Mouse (Mus musculus): ENCODE results near the gene Bbx. TPM values are rescaled to one million over a fixed set of nuclear protein-coding genes. Genes with fewer than 3 reads are reported as not detected.

Gene Bbx
- polyA plus RNA-seq, 1 experiment from 2014 or later = 41.0 TPM

DNA sequence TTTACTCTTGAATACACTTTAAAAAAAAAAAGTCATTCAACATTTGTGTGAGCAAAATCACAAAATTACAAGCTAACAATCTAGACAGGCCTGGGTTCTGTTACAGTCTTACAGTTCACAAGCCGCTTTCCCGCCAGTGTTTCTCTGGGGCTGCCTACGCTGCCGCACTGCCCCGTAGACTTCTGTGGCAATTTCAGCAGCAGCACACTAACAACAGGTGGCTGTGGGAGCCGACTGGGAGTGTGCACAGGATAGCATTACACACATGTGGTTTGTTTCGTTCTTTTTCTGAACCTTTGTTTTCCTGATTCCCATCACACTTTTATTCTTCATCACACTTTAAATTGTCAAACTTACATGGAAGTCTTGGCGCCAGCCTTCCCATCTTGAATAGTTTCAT, 48.6 kb downstream of the Bbx start:
- H3K4me2 ChIP-seq (replicated peaks) = no peak overlapping the region
- H3K9ac ChIP-seq = no peak overlapping the region
- WGBS = 91% methylated on average over 8 of the region's 8 CpGs
- H3K4me1 ChIP-seq = peaks cover 19% of the 10 kb centered on the region
- no peak for ATAC-seq (ENCODE audit: low FRiP score)
- H3K9me3 ChIP-seq (replicated peaks) = no peaks in the 10 kb centered on the region
- no peaks in the 10 kb centered on the region for H3K36me3 ChIP-seq
- no peak overlapping the region for H3K27ac ChIP-seq
- no peak overlapping the region for H3K4me3 ChIP-seq
- H3K27me3 ChIP-seq = no peaks in the 10 kb centered on the region

DNA sequence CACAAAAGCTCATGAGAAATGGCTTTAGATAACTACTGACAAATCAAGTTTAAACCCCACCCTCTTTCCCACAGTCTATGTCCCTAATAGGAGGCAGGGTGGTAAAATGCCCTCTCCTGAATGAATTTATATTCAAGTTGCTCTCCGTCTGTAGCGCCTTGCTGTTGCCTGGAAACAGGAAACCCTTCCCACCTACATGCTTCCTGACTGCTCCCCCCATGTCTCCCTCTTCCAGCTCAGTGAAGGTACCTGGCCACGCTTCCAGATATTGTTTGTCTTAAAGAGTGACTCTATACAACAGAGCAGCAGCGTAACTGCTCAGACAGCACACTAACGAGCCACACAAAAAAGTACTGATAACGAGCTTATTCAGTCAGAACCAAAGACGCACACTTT, 50.8 kb downstream of the Bbx start:
- no peak overlapping the region for H3K27ac ChIP-seq
- H3K9me3 ChIP-seq (replicated peaks) = no peaks in the 10 kb centered on the region
- H3K27me3 ChIP-seq = no peaks in the 10 kb centered on the region
- peaks cover 19% of the 10 kb centered on the region for H3K4me1 ChIP-seq
- H3K4me3 ChIP-seq = no peak overlapping the region
- peak overlapping the region; percentile 38 for H3K4me2 ChIP-seq (replicated peaks)
- WGBS = 30% methylated on average over 7 of the region's 7 CpGs
- no peaks in the 10 kb centered on the region for H3K36me3 ChIP-seq
- no peak overlapping the region for H3K9ac ChIP-seq
- peak; percentile 52 for ATAC-seq (ENCODE audit: low FRiP score)

DNA sequence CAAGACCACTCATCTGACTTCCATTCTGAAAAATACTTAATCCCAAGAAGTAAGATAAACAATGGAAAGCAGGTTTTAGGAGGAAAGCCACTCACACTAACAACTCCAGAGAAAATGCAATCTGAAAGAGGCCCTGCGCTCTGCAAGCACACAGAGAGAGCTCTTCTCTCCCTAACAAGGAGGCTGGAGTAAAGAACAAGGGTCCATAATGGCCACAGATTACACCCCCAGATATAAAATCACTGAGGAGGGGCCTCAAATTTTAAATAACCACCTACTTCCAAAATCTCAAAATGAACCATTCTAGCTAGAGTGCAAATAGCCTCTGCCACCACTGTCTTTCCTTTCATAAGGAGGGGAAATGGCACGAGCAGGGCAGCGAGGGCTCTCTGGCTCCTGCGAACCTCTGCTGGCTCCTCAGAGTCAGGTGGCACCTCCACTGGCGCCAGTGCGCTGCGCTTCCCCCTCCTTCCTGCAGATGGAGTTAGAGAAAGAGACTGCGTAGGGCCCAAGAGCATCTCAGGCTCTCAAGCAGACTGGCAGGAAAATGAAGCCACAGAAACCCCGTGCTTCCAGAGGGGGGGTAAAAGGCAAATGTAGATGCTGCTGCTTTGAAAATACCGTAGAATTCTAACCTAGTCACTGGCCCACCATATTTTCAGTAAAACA, 51.4 kb downstream of the Bbx start:
- WGBS = 26% methylated on average over 10 of the region's 10 CpGs
- Histone ChIP-seq H3K9me3 (replicated peaks) (no peaks in the 10 kb centered on the region), H3K27ac (no peak overlapping the region), H3K4me3 (no peak overlapping the region), H3K27me3 (no peaks in the 10 kb centered on the region), H3K9ac (no peak overlapping the region), H3K4me2 (replicated peaks) (peak overlapping the region; percentile 38), H3K36me3 (no peaks in the 10 kb centered on the region), H3K4me1 (peaks cover 19% of the 10 kb centered on the region)
- peak; percentile 89 for ATAC-seq (ENCODE audit: low FRiP score)

DNA sequence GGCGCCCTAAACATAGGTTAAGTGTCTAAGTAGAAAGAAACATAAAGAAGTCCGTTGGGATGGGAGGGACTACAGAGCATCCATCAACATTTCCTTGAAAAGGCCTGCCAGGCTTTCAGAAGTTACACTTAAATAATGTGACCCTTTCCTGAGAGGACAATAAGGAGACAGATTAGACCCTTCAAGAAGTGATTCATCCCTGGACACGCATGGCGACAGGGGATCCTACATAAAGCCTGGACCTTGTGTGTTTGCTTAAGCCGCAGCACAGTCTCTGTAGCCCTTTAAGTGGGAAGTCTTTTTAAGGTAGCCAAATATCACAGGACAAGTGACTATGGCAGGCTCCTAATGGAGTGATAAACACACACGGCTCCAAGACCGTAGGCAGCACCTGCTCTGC, 52.0 kb downstream of the Bbx start:
- peak; percentile 53 for ATAC-seq (ENCODE audit: low FRiP score)
- WGBS = 27% methylated on average over 7 of the region's 7 CpGs
- peak overlapping the region; percentile 38; the same call in 1 of the 2 replicates for H3K4me2 ChIP-seq (replicated peaks)
- no peaks in the 10 kb centered on the region for H3K9me3 ChIP-seq (replicated peaks)
- no peak overlapping the region for H3K4me3 ChIP-seq
- no peaks in the 10 kb centered on the region for H3K27me3 ChIP-seq
- H3K36me3 ChIP-seq = no peaks in the 10 kb centered on the region
- peaks cover 19% of the 10 kb centered on the region for H3K4me1 ChIP-seq
- H3K27ac ChIP-seq = no peak overlapping the region
- H3K9ac ChIP-seq = no peak overlapping the region

DNA sequence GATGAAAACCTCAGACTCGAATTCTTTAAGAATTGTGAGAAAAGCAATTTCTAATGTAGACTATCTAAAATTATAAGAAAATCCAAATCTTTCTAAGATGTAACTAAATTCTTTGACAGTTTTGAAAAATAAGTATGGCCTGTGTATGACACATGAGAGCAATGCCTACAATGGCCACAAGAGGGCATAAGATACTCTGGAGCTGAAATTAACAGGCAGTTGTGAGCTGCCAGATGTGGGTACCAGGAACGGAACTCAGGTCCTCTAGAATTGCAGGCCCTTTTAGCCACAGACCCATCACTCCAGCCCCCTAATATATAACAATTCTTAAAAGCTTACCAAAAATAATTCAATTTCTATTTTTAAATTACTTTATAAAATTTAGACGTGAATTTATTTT, 57.6 kb downstream of the Bbx start:
- no peak overlapping the region for H3K4me2 ChIP-seq (replicated peaks)
- H3K4me3 ChIP-seq = no peak overlapping the region
- H3K36me3 ChIP-seq = no peaks in the 10 kb centered on the region
- peaks cover 4% of the 10 kb centered on the region; the same call in 1 of the 2 replicates for H3K4me1 ChIP-seq
- H3K9ac ChIP-seq = no peak overlapping the region
- WGBS = 86% methylated on average over 3 of the region's 3 CpGs
- no peaks in the 10 kb centered on the region for H3K27me3 ChIP-seq
- no peak for ATAC-seq (ENCODE audit: low FRiP score)
- no peaks in the 10 kb centered on the region for H3K9me3 ChIP-seq (replicated peaks)
- H3K27ac ChIP-seq = no peak overlapping the region

DNA sequence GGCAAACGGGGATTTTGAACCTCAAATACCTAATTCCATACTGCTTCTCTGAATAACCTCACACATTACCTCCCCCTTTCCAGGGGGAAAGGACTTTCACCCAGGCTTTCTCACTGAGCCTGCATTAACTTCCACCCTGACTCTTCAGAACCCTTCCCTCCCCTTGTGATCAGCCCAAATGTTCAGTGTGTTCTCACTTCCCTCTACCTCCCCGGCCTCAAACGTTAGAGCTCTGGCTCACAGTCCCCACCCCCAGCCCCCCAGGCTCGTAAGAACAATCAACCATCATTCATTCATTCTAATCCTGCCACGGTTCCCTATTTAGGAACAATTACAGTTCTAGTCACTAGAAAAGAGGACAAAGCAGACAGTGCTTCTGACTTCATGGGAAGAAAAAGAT, 58.5 kb downstream of the Bbx start:
- Histone ChIP-seq H3K4me1 (peaks cover 4% of the 10 kb centered on the region; the same call in 1 of the 2 replicates), H3K4me2 (replicated peaks) (no peak overlapping the region), H3K27me3 (no peaks in the 10 kb centered on the region), H3K9ac (no peak overlapping the region), H3K27ac (no peak overlapping the region), H3K36me3 (no peaks in the 10 kb centered on the region), H3K9me3 (replicated peaks) (no peaks in the 10 kb centered on the region), H3K4me3 (no peak overlapping the region)
- ATAC-seq (ENCODE audit: low FRiP score) = no peak
- 25% methylated on average over 5 of the region's 5 CpGs for WGBS

DNA sequence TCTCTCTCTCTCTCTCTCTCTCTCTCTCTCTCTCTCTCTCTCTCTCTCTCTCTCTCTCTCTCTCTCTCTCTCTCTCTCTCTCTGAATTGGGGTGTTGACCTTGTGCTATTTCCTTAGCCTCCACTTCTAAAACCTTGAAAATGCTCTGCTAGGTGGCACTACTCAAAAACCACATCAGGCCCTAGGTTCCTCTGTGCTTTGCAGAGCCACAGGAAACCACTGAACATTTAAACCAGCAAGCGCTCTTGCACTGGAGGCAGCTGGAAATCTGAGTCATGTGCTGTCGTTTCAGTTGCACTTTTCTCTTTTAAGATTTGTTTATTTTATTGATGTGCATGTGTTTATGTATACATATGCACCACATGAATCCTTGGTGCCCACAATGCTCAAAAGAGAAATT, 59.6 kb downstream of the Bbx start:
- Histone ChIP-seq H3K27me3 (no peaks in the 10 kb centered on the region), H3K4me1 (peaks cover 4% of the 10 kb centered on the region; the same call in 1 of the 2 replicates), H3K4me3 (no peak overlapping the region), H3K36me3 (no peaks in the 10 kb centered on the region), H3K27ac (no peak overlapping the region), H3K9ac (no peak overlapping the region), H3K4me2 (replicated peaks) (no peak overlapping the region), H3K9me3 (replicated peaks) (no peaks in the 10 kb centered on the region)
- ATAC-seq (ENCODE audit: low FRiP score) = no peak
- WGBS = 66% methylated on average over 2 of the region's 2 CpGs

DNA sequence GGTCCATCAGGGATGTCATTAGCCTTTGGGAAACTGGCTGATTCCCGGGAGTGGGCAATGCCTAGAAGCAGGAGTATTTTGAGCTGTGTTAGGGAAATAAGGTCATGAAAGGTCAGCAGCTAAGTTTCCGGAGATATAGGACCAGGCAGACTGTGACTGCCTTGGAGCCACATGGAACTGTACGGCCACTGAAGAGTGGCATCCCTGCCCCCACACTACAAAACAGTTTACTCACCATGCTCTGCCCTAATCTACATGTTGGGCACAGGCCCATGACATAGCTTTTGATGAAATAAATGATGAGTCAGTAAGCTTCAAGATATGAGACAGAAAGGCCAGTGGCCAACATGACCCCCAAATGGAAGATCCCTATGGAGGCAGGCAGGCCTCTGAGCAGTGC, 60.7 kb downstream of the Bbx start:
- Histone ChIP-seq H3K36me3 (no peaks in the 10 kb centered on the region), H3K4me3 (no peak overlapping the region), H3K27me3 (no peaks in the 10 kb centered on the region), H3K4me2 (replicated peaks) (no peak overlapping the region), H3K9me3 (replicated peaks) (no peaks in the 10 kb centered on the region), H3K4me1 (peaks cover 4% of the 10 kb centered on the region; the same call in 1 of the 2 replicates), H3K9ac (no peak overlapping the region), H3K27ac (no peak overlapping the region)
- no peak for ATAC-seq (ENCODE audit: low FRiP score)
- WGBS = 40% methylated on average over 3 of the region's 3 CpGs

DNA sequence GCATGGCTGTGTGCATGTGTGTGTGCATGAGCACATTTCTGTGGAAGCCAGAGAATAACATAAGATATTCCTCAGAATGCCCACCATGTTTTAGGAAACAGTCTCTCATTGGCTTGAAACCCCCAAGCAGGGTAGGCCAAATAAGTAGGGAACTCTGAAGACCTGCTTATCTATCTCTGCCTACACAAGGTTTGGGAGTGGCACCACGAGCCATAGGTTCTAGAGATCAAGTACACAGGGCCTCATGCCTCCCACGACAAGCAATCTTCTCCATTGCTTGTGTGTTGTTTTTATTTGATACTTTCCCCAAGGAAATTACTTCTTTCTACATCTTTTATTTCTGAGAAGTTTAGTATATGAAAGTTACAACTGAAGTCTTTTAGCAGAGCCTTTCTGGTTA, 61.8 kb downstream of the Bbx start:
- Histone ChIP-seq H3K4me3 (no peak overlapping the region), H3K27me3 (no peaks in the 10 kb centered on the region), H3K9me3 (replicated peaks) (no peaks in the 10 kb centered on the region), H3K9ac (no peak overlapping the region), H3K4me1 (peaks cover 4% of the 10 kb centered on the region; the same call in 1 of the 2 replicates), H3K4me2 (replicated peaks) (no peak overlapping the region), H3K36me3 (no peaks in the 10 kb centered on the region), H3K27ac (no peak overlapping the region)
- no peak for ATAC-seq (ENCODE audit: low FRiP score)
- 94% methylated on average over 2 of the region's 2 CpGs for WGBS

DNA sequence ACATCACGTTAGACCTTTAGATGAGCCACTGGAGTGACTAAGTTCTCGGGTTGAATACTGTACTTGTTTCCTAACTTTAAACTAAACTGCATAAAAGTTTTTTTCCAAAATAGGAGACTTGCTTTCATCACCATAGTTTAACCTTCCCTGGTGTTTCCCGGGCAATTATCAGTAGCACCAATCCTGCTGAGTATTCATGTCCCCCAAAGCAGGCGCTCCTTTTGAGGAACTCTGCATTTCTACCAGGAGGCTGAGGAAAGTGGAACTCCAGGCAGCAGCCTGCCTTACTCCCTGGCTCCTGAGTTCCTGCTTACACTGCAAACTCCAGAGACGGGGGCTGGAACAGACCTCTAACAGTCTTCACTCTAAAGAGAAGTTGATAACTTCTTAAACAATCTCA, 65.6 kb downstream of the Bbx start:
- Histone ChIP-seq H3K9me3 (replicated peaks) (no peaks in the 10 kb centered on the region), H3K36me3 (no peaks in the 10 kb centered on the region), H3K9ac (no peak overlapping the region), H3K4me3 (no peak overlapping the region), H3K4me1 (peaks cover 17% of the 10 kb centered on the region), H3K27ac (no peak overlapping the region), H3K27me3 (no peaks in the 10 kb centered on the region), H3K4me2 (replicated peaks) (no peak overlapping the region)
- 55% methylated on average over 5 of the region's 5 CpGs for WGBS
- ATAC-seq (ENCODE audit: low FRiP score) = no peak

DNA sequence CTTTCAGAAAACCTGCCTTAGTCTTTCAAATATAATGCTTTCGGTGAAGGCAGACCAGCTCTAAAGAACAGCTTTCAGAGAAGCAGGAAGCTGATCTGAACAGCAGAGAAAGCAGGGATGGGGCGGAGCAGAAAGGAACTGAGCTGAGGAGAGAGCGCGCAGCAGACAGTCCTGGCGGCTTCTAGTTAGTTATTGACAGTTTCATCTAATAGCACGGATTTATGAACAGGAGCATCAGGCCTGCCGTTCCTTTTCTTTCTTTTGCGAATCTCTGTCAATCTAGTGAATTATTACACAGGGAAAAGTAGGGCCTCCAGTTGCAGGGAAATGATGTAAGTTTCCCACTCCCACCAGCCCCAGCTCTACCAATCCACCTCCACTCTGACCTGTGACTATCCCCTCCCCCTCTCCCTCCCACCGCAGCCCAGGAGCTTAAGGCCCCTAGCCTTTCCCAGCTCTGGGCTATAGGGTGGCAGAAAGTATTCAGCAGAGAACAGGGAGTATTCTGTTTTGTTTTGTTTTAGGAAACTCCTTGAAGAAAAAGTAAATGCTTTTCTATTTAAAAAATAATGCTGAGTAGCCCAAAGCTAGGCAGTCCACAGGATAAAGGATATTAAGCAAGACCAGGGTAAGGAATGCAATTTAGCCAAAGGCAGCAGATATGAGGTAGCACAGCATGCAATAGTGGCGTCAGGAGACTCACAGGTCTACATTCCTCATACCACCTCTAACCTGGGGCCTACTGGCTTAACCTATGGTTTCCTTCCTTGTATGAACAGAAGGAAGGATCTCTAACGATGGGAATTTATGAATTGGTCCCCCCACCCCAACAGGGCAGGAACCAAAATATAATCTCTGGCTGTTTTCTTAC, 67.8 kb downstream of the Bbx start:
- H3K27me3 ChIP-seq = no peaks in the 10 kb centered on the region
- peak; percentile 92 for ATAC-seq (ENCODE audit: low FRiP score)
- H3K4me2 ChIP-seq (replicated peaks) = peak overlapping the region; percentile 47
- H3K4me1 ChIP-seq = peaks cover 17% of the 10 kb centered on the region
- H3K9me3 ChIP-seq (replicated peaks) = no peaks in the 10 kb centered on the region
- H3K36me3 ChIP-seq = no peaks in the 10 kb centered on the region
- 16% methylated on average over 11 of the region's 11 CpGs for WGBS
- peak overlapping the region; percentile 36 for H3K4me3 ChIP-seq
- peak overlapping the region; percentile 53; the same call in 1 of the 2 replicates for H3K9ac ChIP-seq
- peak overlapping the region; percentile 78 for H3K27ac ChIP-seq

DNA sequence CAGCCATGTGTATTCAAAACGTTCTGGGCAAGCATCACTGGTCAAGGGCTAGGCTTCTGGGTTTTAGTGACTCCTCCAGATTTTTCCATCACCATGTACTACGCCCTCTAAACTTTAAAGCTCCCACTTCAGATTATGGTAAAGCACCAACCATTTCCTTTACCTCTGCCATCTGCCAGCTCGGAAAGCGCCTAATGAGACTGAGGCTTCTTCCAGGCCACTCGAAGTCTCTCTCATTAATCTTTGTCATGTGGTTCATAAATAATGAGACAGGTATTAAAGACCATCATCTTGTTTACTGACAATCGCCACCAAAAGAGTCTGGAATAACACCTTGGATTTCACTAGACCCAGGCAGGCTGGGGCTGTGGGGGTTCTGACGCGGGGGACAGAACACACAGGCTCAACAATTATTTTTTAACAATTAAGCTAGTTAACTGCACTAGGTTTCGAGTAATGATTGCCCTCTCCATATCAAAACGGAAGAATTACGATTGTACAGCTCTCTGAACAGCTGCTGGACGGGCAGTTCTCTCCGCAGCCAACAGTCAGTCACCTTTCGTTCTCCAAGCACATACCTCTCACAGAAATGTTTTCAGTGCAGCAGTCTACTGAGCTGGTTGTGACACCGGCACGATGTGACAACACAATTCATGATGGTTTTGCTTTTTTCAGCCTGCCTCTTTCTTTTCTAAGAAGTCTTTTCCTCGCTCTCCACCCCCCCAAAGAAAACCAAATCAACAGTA, 68.6 kb downstream of the Bbx start:
- H3K9ac ChIP-seq = peak overlapping the region; percentile 53; the same call in 1 of the 2 replicates
- H3K9me3 ChIP-seq (replicated peaks) = no peaks in the 10 kb centered on the region
- no peaks in the 10 kb centered on the region for H3K27me3 ChIP-seq
- no peaks in the 10 kb centered on the region for H3K36me3 ChIP-seq
- peak overlapping the region; percentile 47 for H3K4me2 ChIP-seq (replicated peaks)
- H3K27ac ChIP-seq = peak overlapping the region; percentile 78
- ATAC-seq (ENCODE audit: low FRiP score) = peak; percentile 65
- H3K4me3 ChIP-seq = peak overlapping the region; percentile 36
- peaks cover 17% of the 10 kb centered on the region for H3K4me1 ChIP-seq
- WGBS = 51% methylated on average over 17 of the region's 17 CpGs

Data from hindbrain, embryonic 12.5 days (tissue).